Mouse (Mus musculus) skeletal muscle tissue, postnatal 0 days (tissue): ENCODE measurements around the gene Fbxw19. TPM values are rescaled to one million over a fixed set of nuclear protein-coding genes. Genes with fewer than 3 reads are reported as not detected.

Source experiments
- polyA plus RNA-seq: library from polyadenylated mRNA; unstranded; fragments of >200 nt; fragmentation: Nextera tagmentation; extraction: Ambion mirVana; gene quantifications from 2 replicates; pipeline ENCODE4 v1.2.1, GENCODE M21; 2015

The Fbxw19 gene
- polyA plus RNA-seq = not detected in 2 replicates

GRCm38 (mm10) chr9:109495775-109496174 is at the start of gene Fbxw19:
TSS of gene Fbxw19 (minus strand) at chr9:109495875.

GRCm38 (mm10) chr9:109449040-109449439 is 46.6 kb downstream of the Fbxw19 start, which contains the start of gene Fbxw16:
TSS of gene Fbxw16 (minus strand) at chr9:109449140.

Other genes with a start within 250 kb of the Fbxw19 start
- not detected in 2 replicates for gene Fbxw14, start 208.2 kb downstream of the Fbxw19 start, polyA plus RNA-seq
- not detected in 2 replicates for gene Fbxw28, start 156.2 kb downstream of the Fbxw19 start, polyA plus RNA-seq
- not detected in 2 replicates for gene Fbxw22, start 91.6 kb downstream of the Fbxw19 start, polyA plus RNA-seq
- not detected in 2 replicates for gene Fbxw16, start 46.7 kb downstream of the Fbxw19 start, polyA plus RNA-seq
- not detected in 2 replicates for gene Fbxw15, start 72.4 kb upstream of the Fbxw19 start, polyA plus RNA-seq
- gene Fbxw24, start 130.2 kb upstream of the Fbxw19 start, polyA plus RNA-seq = not detected in 2 replicates
- not detected in 2 replicates for gene Fbxw25, start 168.8 kb upstream of the Fbxw19 start, polyA plus RNA-seq
- gene Fbxw18, start 206.8 kb upstream of the Fbxw19 start, polyA plus RNA-seq = not detected in 2 replicates